Mouse (Mus musculus) liver, postnatal 0 days (tissue): ENCODE measurements at regions not wholly inside any gene's neighbourhood (a gene's known extent, or its start where the extent isn't known, plus 50 kb on each side); places are given as distances from the start of the nearest gene placed in this dataset.

Experiments used
- ATAC-seq: fragments of 200-750 bp; cut with Nextera tagmentation; 2 replicates; pipeline ENCODE4 v1.8.0; 2017; ENCODE audit warnings: mild to moderate bottlenecking, moderate library complexity
- DNase-seq: peaks from one replicate; pipeline ENCODE4 v3.0.0-alpha.2; 2016
- H3K27ac ChIP-seq: fragments of 300-500 bp; sonication (generic); 2 replicates; pipeline ENCODE4 v1.5.1; 2014; ENCODE audit warnings: antibody characterized with exemption, moderate library complexity, mild to moderate bottlenecking, low read depth
- H3K27me3 ChIP-seq: fragments of 300-500 bp; sonication (generic); 2 replicates; pipeline ENCODE4 v1.6.1; 2014; ENCODE audit warnings: low read length, control low read depth, mixed read lengths; ENCODE audit not compliant: insufficient read depth
- H3K36me3 ChIP-seq: fragments of 300-500 bp; sonication (generic); replicated peaks from 2 replicates; pipeline ENCODE4 v1.6.1; 2014; ENCODE audit warnings: mild to moderate bottlenecking, control low read depth, low read length, moderate library complexity, mixed read lengths; ENCODE audit not compliant: insufficient read depth
- H3K4me1 ChIP-seq: fragments of 300-500 bp; sonication (generic); 2 replicates; pipeline ENCODE4 v1.6.1; 2014; ENCODE audit warnings: antibody characterized with exemption, mild to moderate bottlenecking, control low read depth; ENCODE audit not compliant: insufficient read depth
- H3K4me2 ChIP-seq: fragments of 300-500 bp; sonication (generic); 2 replicates; pipeline ENCODE4 v1.6.1; 2014; ENCODE audit warnings: low read depth, mild to moderate bottlenecking, low read length, moderate library complexity, mixed read lengths
- H3K4me3 ChIP-seq: fragments of 300-500 bp; sonication (generic); 2 replicates; pipeline ENCODE4 v1.5.1; 2014; ENCODE audit warnings: low read depth, low read length
- H3K9ac ChIP-seq: fragments of 300-500 bp; sonication (generic); replicated peaks from 2 replicates; pipeline ENCODE4 v1.6.1; 2014; ENCODE audit warnings: mild to moderate bottlenecking, moderate library complexity
- H3K9me3 ChIP-seq: fragments of 300-500 bp; sonication (generic); 2 replicates; pipeline ENCODE4 v1.6.1; 2016; ENCODE audit warnings: mild to moderate bottlenecking, control low read depth, low read length, mixed read lengths
- CTCF ChIP-seq: sonication (generic); IDR thresholded peaks from 2 replicates; pipeline ENCODE4 v1.5.1; 2016; ENCODE audit warnings: antibody characterized with exemption, low read depth
- EP300 ChIP-seq: IDR thresholded peaks from 2 replicates; pipeline ENCODE4 v1.6.1; 2016; ENCODE audit warnings: antibody characterized with exemption, low read depth, mild to moderate bottlenecking
- WGBS: fragments of 180-500 bp; shearing (Covaris S2); extraction: QIAGEN DNeasy Blood & Tissue Kit; methylation state at CpG from one replicate; pipeline ENCODE4 v1.1.7; 2014; ENCODE audit not compliant: insufficient replicate concordance; 5-methylcytosine and 5-hydroxymethylcytosine counted together

GRCm38 (mm10) chr17:27303633-27304479, 99.6 kb upstream of the Lemd2 start:
- no peaks in the 10 kb centered on the region for H3K4me1 ChIP-seq
- no peak for ATAC-seq

GRCm38 (mm10) chr17:27303061-27303460, 98.8 kb upstream of the Lemd2 start:
- DNase-seq (no peak), ATAC-seq (no peak)
- Histone ChIP-seq H3K4me2 (no peak overlapping the region), H3K9ac (no peak overlapping the region), H3K4me1 (no peaks in the 10 kb centered on the region), H3K36me3 (no peaks in the 10 kb centered on the region), H3K4me3 (no peak overlapping the region), H3K9me3 (no peaks in the 10 kb centered on the region), H3K27me3 (no peaks in the 10 kb centered on the region), H3K27ac (no peak overlapping the region)
- TF ChIP-seq CTCF (no peak), EP300 (no peak)
- 84% methylated on average over 12 of the region's 12 CpGs for WGBS

More at GRCm38 (mm10) chr17:27303633-27304479, 99.6 kb upstream of the Lemd2 start:
- no peaks in the 10 kb centered on the region for H3K9me3 ChIP-seq
- H3K36me3 ChIP-seq = no peaks in the 10 kb centered on the region
- no peak for DNase-seq
- no peaks in the 10 kb centered on the region for H3K27me3 ChIP-seq
- no peak overlapping the region for H3K4me3 ChIP-seq
- H3K9ac ChIP-seq = no peak overlapping the region
- TF ChIP-seq CTCF (no peak), EP300 (no peak)
- no peak overlapping the region for H3K27ac ChIP-seq
- WGBS = 70% methylated on average over 17 of the region's 17 CpGs
- no peak overlapping the region for H3K4me2 ChIP-seq

GRCm38 (mm10) chr17:27301376-27301775, 97.1 kb upstream of the Lemd2 start:
- no peak for TF ChIP-seq EP300
- Histone ChIP-seq H3K27ac (no peak overlapping the region), H3K4me1 (no peaks in the 10 kb centered on the region), H3K27me3 (no peaks in the 10 kb centered on the region), H3K9ac (no peak overlapping the region), H3K9me3 (no peaks in the 10 kb centered on the region), H3K4me3 (no peak overlapping the region), H3K36me3 (no peaks in the 10 kb centered on the region), H3K4me2 (no peak overlapping the region)
- ATAC-seq = no peak
- 53% methylated on average over 10 of the region's 11 CpGs for WGBS
- DNase-seq = no peak

GRCm38 (mm10) chr17:27299297-27299696, 95.0 kb upstream of the Lemd2 start:
- no peaks in the 10 kb centered on the region for H3K9me3 ChIP-seq
- H3K4me2 ChIP-seq = no peak overlapping the region
- no peak overlapping the region for H3K4me3 ChIP-seq
- WGBS = 76% methylated on average over 4 of the region's 4 CpGs
- no peak for ATAC-seq
- no peaks in the 10 kb centered on the region for H3K27me3 ChIP-seq
- no peaks in the 10 kb centered on the region for H3K4me1 ChIP-seq
- no peak overlapping the region for H3K27ac ChIP-seq
- TF ChIP-seq CTCF (peak; percentile 27), EP300 (no peak)
- H3K9ac ChIP-seq = no peak overlapping the region
- no peak for DNase-seq
- no peaks in the 10 kb centered on the region for H3K36me3 ChIP-seq

- H3K4me1 ChIP-seq = no peaks in the 10 kb centered on the region
- no peak overlapping the region for H3K27ac ChIP-seq
- DNase-seq (no peak), ATAC-seq (no peak)
- no peaks in the 10 kb centered on the region for H3K36me3 ChIP-seq
- H3K4me3 ChIP-seq = no peak overlapping the region
- TF ChIP-seq EP300 (no peak), CTCF (no peak)
- H3K9ac ChIP-seq = no peak overlapping the region
- 75% methylated on average over 10 of the region's 10 CpGs for WGBS
- H3K27me3 ChIP-seq = no peaks in the 10 kb centered on the region
- no peak overlapping the region for H3K4me2 ChIP-seq
- no peaks in the 10 kb centered on the region for H3K9me3 ChIP-seq
These were observed 94.1 kb upstream of the Lemd2 start for GRCm38 (mm10) chr17:27298351-27298750.

- TF ChIP-seq EP300 (no peak), CTCF (no peak)
These were observed 91.9 kb upstream of the Lemd2 start for GRCm38 (mm10) chr17:27296156-27296555.

More at GRCm38 (mm10) chr17:27296156-27296555, 91.9 kb upstream of the Lemd2 start:
- no peak overlapping the region for H3K9ac ChIP-seq
- no peaks in the 10 kb centered on the region for H3K36me3 ChIP-seq
- no peak overlapping the region for H3K4me2 ChIP-seq
- 83% methylated on average over 5 of the region's 5 CpGs for WGBS
- H3K4me1 ChIP-seq = no peaks in the 10 kb centered on the region
- DNase-seq = no peak
- ATAC-seq = no peak
- H3K27me3 ChIP-seq = no peaks in the 10 kb centered on the region
- no peaks in the 10 kb centered on the region for H3K9me3 ChIP-seq
- no peak overlapping the region for H3K4me3 ChIP-seq
- H3K27ac ChIP-seq = no peak overlapping the region
